Mouse (Mus musculus): Measurements from ENCODE around the gene Lime1.
A peak's percentile ranks its signal among the peaks of the same experiment; 100 is the strongest.

Gene Lime1

DNA sequence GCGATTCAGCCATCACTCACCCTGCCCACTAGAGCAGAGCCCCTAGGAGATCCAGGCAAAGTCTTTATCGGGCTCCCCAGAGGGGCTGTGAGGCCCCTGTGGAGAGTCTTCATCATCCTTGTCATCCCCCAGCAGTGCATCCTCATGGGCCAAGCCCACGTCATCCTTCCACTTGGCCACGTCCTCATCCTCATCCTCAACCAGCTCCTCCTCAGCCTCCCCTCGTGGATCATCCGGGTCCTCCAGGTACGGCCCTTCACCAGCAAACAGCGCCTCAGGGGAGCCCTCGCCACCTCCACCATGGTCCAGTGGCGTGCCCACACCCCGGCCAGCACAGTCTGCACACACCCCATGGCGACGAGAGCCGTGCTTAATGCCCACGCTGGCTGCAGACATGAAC, 11.1 kb downstream of the Lime1 start:
- DNase-seq (ENCODE audit: low spot score), result no peak

DNA sequence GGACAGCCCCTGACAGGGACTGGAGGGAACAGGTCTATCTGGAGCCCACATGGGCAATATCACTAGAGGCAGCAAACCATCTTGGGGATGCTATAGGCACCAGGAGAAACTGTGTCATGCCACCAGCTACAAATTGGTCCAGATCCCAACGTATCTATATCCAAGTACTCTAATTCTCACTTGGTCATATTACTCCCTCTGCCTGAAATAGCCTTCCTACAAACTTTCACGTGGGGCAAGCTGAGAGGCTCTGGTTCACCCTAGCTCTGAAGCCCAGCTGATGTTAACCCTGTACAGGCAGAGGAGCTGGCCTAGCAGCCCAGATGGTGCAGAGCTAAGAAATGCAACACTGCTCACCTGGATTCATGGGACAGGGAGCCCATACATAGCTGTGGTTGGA, 11.7 kb downstream of the Lime1 start:
- no peak for DNase-seq (ENCODE audit: low spot score)

DNA sequence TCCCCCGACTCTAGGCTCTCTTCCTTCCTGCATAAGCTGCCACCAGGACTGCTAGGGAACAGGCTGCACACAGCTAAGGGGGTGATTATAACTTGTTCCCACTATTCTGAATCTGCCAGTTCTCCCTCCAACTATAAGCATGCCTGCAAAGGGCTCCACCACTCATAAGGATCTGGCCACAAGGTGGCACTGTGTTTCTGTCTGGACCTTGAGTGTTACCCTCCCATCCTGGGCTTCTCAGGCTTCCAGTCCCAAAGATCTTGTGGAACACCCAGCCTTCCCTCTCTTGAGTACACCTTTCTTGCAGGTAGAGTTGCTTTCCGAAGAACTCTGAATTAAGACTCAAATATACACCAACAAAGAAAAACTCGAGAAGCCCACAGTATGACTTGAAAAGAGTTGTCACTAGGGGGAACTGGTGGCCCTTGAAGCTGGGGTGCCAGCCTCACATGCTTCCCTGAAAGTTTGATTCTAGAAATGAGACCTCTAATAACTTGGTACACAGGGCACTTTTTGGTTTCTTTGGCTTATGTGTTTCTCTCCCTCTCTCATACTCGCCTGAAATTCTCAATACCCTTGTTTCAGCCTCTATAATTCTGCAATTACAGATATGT, 12.8 kb downstream of the Lime1 start:
- DNase-seq (ENCODE audit: low spot score), result peak; percentile 56

DNA sequence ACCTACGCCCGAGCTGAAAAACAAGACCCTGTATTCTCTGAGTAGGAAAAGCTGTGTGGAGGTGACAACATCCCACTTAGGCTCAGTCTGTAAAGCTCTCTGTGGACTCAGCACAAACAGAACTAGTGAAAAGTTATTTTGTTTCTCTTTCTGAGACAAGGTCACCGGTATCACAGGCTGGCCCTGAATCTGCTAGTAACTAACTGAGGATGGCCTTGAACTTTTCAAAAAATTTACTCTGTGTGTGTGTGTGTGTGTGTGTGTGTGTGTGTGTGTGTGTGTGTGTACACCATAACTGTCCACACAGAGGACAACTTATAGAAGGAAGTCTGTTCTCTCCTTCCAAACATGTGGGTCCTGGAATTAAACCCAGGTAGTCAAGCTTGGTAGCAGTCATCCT, 14.2 kb downstream of the Lime1 start:
- no peak for DNase-seq (ENCODE audit: low spot score)

DNA sequence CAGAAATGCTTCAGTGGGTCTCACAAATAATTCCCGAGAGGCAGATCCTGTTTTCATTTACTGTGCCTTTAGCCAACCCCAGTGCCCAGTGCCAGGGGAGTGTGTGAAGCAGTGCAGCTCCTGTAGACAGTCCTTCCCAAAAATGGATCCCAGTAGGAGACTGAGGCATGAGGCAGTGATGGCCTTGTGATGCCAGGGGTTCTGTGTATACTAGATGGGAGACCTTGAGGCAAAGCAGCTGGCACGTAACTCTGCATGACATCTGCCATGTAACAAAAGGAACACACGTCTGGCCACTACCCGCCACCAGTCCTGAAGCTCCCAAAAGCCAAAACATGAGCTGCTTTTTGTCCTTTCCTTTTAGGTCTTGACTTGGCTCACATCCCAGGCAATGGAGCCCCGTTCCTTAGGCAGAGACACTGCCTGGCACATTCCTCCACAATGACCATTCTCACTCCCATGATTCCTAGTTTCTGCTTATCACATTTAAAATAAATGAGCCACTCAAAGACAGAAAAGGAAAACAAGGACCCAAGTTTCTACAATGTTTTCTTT, 17.4 kb downstream of the Lime1 start:
- no peak for DNase-seq (ENCODE audit: low spot score)

DNA sequence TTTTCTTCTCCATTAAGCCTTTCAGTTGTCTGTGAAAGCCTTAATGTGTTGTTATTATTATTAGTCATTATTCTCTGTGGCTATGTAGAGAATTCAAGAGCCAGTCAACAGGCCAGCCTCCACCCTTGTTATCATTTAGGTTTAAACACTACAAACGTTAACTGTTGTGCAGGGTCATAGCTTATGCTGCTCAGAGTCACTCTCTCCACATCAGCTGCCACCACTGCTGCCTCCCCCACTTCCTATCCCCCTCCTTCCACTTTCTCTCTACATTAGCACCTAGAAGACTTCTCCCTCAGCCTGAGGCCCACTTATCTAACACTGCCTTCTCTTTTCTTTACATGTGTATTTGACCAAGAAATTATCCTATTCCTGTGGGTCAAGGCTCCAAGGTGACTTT, 21.6 kb downstream of the Lime1 start:
- DNase-seq (ENCODE audit: low spot score), result no peak

DNA sequence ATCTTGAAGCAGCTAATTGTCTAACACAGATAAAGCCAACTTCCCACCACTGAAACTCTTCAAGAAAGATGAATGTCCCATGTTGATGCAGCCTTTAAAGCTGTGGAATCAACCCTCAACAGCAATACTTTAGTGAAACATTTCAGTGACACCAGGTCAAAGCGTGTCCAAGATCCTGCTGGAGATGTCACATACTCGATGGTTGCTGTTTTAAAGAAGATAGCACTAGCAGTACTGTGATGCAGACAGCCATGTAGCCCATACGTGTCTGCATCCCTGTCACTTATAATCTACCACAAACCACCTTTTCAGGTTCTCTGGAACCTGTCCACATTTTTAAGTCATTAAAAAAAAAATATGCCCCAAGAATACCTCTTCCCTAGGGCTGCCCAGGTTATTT, 23.8 kb downstream of the Lime1 start:
- no peak for DNase-seq (ENCODE audit: low spot score)

DNA sequence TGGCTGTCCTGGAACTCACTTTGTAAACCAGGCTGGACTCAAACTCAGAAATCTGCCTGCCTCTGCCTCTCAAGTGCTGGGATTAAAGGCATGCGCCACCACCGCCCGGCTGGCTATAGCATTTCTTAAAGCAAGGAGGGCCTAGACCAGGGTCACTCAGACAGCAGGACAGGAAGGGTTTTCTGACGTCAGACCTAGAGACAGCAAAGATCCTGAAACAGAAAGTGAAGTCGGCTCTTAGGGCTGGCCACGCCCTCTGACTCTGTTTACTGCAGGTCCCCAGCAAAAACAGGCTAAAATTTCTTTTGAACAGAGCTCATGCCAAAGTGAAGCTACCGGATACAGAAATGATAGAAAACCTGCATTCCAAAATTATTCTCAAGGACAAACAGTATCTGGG, 29.8 kb downstream of the Lime1 start:
- no peak for DNase-seq (ENCODE audit: low spot score)

DNA sequence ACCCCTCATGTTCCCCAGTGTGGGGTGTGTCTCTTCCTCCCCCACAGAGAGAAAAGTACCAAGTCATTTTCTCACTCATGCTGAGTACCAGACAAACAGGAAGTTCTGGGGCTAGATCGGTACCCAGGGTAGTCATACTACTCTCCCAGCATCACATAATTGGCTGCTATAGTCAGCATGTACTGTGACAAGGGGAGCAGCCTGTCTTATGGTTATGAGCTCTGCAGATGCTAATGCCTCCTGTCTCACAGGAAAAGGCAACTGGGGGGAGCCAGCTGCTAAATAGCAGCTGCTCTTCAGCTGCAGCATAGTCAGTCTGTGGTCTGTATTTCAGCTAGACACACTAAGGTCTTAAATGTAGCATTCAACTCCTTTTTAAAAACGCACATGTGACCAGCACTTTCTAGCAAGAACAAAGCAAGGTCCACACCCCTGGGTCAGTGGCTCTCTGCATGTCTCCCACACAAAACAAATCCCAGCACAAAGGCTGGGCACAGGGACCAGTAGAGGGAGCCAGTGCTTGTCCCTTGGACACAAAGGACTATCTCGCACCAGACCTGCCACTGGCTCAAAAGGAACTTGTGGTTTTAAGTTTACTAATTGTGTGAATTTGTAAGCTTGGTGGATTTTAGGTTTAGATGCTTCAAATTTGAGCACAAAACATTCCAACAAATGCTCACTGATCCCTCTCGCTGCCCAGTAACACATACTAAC, 31.0 kb downstream of the Lime1 start:
- DNase-seq (ENCODE audit: low spot score), result peak; percentile 45

DNA sequence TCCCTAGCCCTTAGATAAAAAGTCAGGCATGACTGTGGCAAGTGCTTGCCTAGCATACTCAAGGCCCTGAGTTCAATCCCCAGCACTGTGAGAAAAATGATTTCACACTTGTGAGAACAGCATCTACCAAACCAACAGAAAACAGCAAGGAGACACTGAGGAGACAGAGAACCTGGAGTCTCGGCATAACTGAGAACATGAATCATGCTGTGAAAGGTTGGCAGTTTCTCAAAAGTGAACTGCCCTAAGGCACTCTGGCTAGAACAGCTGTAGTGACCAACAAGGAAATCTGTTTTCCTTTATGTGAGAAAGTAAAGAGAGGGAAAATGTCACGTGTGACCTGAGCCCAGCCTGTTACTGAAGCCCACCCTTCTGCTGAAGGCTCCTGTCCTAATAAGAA, 33.3 kb downstream of the Lime1 start:
- DNase-seq (ENCODE audit: low spot score), result no peak

DNA sequence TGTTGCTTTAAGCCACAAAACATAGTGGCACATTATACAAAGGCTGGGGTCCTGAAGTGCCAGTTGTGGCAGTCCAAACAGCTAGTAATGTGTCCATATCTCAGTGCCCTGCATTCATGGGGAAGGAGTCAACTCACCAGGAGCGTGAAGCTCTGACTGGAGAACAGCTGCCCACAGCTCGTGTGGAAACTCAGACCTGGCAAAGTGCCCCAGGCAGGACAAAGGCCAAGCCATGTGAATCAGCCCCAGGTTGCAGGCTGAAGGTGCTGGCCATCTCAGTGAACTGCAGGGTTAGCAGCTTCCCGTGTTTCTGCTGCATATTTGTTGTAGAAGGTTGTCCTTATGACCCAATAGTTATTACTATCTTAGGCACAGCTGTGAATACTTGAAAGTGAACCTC, 36.1 kb downstream of the Lime1 start:
- no peak for DNase-seq (ENCODE audit: low spot score)

DNA sequence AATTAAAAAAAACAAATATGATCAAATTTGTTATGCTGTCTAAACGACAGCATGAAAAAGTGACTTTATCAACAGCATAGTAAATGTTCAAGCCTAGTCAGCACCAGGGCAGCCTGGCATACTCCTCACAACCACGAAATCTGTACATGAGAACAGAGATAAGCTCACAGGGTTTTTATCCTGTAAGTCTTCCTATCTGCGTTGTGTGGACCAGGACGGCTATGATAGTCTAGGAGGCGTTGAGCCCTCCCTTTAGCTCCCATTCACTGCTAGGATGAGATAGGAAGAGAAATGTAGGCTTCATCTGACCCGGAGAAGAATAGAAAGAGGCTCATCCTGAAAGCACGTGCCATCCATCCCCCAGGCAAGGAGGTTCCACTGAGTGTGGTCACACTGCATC, 39.5 kb downstream of the Lime1 start:
- DNase-seq (ENCODE audit: low spot score), result no peak

DNA sequence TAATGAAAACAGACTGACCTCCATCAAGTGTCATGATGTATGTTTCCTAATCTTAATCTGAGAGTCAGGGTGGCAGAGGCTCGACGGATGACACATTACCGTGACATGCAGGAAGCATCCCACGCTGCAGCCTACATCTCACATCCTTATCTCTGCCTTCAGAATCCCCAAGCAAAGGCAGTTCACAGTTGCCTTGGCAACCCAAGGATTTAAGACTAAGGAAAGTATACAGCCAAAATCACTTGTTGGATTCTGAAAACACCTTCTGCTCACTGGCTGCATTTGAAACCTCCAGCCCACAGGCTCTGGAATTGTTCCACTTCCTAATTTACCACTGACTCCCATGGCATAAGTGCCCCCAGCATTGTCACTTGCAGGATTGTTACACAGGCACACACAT, 40.5 kb downstream of the Lime1 start:
- DNase-seq (ENCODE audit: low spot score), result no peak

DNA sequence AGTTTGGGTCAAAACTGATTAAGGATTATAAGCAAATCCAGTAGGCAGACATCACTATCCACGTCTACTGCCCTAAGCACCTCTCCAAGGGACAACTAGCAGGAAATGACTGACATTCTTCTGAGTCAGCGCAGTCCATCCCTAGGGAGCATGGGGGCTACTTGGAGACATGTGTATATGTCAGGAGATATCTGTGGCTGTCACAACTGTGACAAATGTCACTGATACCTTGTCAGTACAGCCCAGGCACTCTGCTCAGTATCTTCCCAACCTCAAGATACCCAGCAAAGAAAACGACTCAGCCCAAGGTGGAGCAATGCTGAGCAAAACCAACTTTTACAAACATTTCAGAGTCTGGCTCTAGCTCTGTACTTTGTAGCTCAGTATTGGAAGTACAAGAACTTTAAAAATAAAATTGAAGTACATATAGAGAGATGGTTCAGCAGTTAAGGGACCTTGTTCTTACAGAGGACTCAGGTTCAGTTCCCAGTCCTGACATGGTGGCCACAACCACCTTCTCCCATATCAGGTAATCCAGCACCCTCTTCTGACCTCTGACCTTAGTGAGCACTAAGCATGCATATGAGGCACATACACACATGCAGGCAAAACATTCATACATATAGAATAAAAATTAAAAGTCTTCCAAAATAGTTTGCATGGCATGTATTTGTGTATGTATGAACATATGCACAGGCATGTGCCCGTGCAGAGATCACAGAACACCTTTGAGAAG, 41.2 kb downstream of the Lime1 start:
- DNase-seq (ENCODE audit: low spot score), result peak; percentile 3

DNA sequence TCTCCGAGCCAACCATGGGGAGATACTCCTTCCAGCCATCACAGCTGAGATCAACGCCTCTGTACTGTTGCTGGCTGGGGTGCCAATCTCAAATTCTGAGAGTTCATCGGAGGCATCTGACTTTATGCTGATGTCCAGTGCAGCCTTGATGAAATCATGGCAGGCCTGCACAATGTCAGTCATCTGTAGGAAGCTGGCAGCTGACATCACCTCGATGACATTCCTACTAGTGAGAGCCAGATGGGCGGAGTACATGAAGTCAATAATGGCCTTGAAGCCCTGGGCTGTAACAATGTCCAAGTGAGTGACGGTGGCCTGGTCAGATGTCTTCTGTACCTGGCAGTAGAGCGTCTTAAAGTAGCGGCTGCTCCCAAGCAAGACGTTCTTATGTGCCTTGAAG, 44.0 kb downstream of the Lime1 start:
- DNase-seq (ENCODE audit: low spot score), result no peak
